Mouse (Mus musculus) heart, postnatal 0 days (tissue): ENCODE measurements around the gene Neurod6. TPM values are rescaled to one million over a fixed set of nuclear protein-coding genes. Genes with fewer than 3 reads are reported as not detected.

Source experiments
- ATAC-seq: fragments of 200-750 bp; cut with Nextera tagmentation; 2 replicates; pipeline ENCODE4 v1.8.0; 2017; ENCODE audit warnings: low read depth, moderate number of reproducible peaks, moderate library complexity; ENCODE audit not compliant: insufficient read depth
- DNase-seq: peaks from one replicate; pipeline ENCODE4 v3.0.0-alpha.2; 2016; ENCODE audit warnings: low spot score
- H3K27ac ChIP-seq: fragments of 300-500 bp; sonication (generic); 2 replicates; pipeline ENCODE4 v1.5.1; 2014; ENCODE audit warnings: low read depth, mild to moderate bottlenecking
- H3K27me3 ChIP-seq: fragments of 300-500 bp; sonication (generic); 2 replicates; pipeline ENCODE4 v1.6.1; 2014; ENCODE audit warnings: low read length, mixed read lengths; ENCODE audit not compliant: control insufficient read depth, insufficient read depth
- H3K36me3 ChIP-seq: fragments of 300-500 bp; sonication (generic); replicated peaks from 2 replicates; pipeline ENCODE4 v1.6.1; 2014; ENCODE audit warnings: low read length, mixed read lengths; ENCODE audit not compliant: control insufficient read depth, insufficient read depth
- H3K4me1 ChIP-seq: fragments of 300-500 bp; sonication (generic); 2 replicates; pipeline ENCODE4 v1.6.1; 2014; ENCODE audit warnings: antibody characterized with exemption; ENCODE audit not compliant: control insufficient read depth, insufficient read depth
- H3K4me2 ChIP-seq: fragments of 300-500 bp; sonication (generic); 2 replicates; pipeline ENCODE4 v1.6.1; 2014; ENCODE audit warnings: low read depth, mild to moderate bottlenecking, low read length, moderate library complexity
- H3K4me3 ChIP-seq: fragments of 300-500 bp; sonication (generic); 2 replicates; pipeline ENCODE4 v1.5.1; 2014; ENCODE audit warnings: low read depth, low read length
- H3K9ac ChIP-seq: fragments of 300-500 bp; sonication (generic); replicated peaks from 2 replicates; pipeline ENCODE4 v1.6.1; 2014; ENCODE audit warnings: low read depth, low read length, mixed read lengths
- H3K9me3 ChIP-seq: fragments of 300-500 bp; sonication (generic); replicated peaks from 2 replicates; pipeline ENCODE4 v1.6.1; 2016; ENCODE audit warnings: low read length; ENCODE audit not compliant: control insufficient read depth
- CTCF ChIP-seq: IDR thresholded peaks from 2 replicates; pipeline ENCODE4 v1.5.1; 2016; ENCODE audit warnings: antibody characterized with exemption, control low read depth, low read depth
- EP300 ChIP-seq: IDR thresholded peaks from 2 replicates; pipeline ENCODE4 v1.6.1; 2016; ENCODE audit warnings: antibody characterized with exemption, low read depth
- WGBS: fragments of 180-500 bp; shearing (Covaris S2); extraction: QIAGEN DNeasy Blood & Tissue Kit; methylation state at CpG from one replicate; pipeline ENCODE4 v1.1.7; 2014; 5-methylcytosine and 5-hydroxymethylcytosine counted together
- polyA plus RNA-seq: library from polyadenylated mRNA; unstranded; fragments of >200 nt; fragmentation: Nextera tagmentation; extraction: Ambion mirVana; gene quantifications from 2 replicates; pipeline ENCODE4 v1.2.1, GENCODE M21; 2015
- total RNA-seq: library from RNA; depleted of rRNA; stranded (reverse); fragments of >200 nt; gene quantifications from 2 replicates; pipeline ENCODE4 v1.2.3, GENCODE M21; 2014; ENCODE audit warnings: low replicate concordance

The Neurod6 gene
- total and polyA plus RNA-seq, 2 experiments from 2014 or later, result not detected

DNA sequence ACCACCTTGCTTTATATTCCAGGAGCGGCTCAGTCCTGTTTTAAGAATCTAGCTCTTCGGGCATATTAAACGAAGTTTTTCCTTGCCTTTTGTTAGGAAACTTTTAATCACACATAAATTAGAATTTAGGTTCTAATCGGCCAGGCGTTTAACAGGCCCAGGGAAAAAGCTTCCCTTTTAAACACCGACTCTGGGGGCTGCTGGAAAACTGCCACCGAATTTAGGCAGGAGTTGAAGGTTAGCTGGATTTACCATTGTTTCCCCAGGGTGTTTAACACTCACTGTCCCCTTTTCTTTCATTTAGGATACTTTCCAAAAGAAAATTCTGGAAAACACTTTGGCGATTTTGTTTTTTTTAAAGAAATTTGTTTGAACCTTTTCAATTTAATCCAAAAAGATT, 3.7 kb downstream of the Neurod6 start:
- Histone ChIP-seq H3K9ac (no peak overlapping the region), H3K4me1 (peaks cover 6% of the 10 kb centered on the region), H3K27me3 (peaks cover 28% of the 10 kb centered on the region), H3K9me3 (no peaks in the 10 kb centered on the region), H3K36me3 (no peaks in the 10 kb centered on the region), H3K27ac (no peak overlapping the region), H3K4me2 (peak overlapping the region; percentile 22; the same call in 1 of the 2 replicates), H3K4me3 (0 out of 2 replicates have a peak overlapping the region, but pooled peaks have one; percentile 11)
- no peak for DNase-seq
- 22% methylated on average over 8 of the region's 8 CpGs for WGBS
- TF ChIP-seq CTCF (no peak), EP300 (no peak)
- no peak for ATAC-seq

DNA sequence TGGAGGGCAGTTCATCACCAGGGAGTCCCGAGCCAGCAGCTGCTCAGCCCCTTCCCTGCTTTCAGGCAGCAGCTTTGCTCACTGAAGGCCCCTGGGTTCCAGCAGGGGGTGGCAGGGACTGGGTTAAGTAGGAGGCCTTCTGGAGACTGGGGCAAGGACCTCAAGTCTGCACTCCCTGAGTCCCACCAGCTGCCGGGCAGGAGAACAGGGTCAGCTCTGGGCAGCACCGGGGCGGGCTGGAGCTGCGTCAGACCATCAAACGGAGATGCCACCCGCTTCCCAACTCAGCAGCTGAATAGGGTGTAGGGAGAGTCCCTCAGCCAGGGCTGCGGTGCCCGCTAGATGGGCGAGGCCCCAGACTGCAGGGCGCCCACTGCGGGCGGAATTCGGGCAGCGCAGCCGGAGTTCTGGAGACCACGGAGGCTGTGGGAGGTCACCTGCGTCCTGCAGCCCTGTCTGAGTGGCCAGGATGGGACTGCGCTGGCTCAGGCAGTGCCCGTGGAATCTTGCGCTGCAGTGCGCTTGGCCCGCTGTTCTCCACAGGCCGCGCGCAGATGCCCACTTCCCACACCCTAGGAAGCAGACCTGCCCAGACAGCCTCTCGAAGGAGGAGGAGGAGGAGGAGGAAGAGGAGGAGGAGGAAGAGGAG, 4.3 kb downstream of the Neurod6 start:
- no peak overlapping the region for H3K27ac ChIP-seq
- H3K36me3 ChIP-seq, result no peaks in the 10 kb centered on the region
- TF ChIP-seq CTCF (peak; percentile 32), EP300 (no peak)
- no peak overlapping the region for H3K9ac ChIP-seq
- H3K4me3 ChIP-seq, result 0 out of 2 replicates have a peak overlapping the region, but pooled peaks have one; percentile 11
- peak overlapping the region; percentile 22; the same call in 1 of the 2 replicates for H3K4me2 ChIP-seq
- 2% methylated on average over 24 of the region's 27 CpGs for WGBS
- DNase-seq (no peak), ATAC-seq (no peak)
- no peaks in the 10 kb centered on the region for H3K9me3 ChIP-seq
- peaks cover 28% of the 10 kb centered on the region for H3K27me3 ChIP-seq
- H3K4me1 ChIP-seq, result peaks cover 6% of the 10 kb centered on the region

DNA sequence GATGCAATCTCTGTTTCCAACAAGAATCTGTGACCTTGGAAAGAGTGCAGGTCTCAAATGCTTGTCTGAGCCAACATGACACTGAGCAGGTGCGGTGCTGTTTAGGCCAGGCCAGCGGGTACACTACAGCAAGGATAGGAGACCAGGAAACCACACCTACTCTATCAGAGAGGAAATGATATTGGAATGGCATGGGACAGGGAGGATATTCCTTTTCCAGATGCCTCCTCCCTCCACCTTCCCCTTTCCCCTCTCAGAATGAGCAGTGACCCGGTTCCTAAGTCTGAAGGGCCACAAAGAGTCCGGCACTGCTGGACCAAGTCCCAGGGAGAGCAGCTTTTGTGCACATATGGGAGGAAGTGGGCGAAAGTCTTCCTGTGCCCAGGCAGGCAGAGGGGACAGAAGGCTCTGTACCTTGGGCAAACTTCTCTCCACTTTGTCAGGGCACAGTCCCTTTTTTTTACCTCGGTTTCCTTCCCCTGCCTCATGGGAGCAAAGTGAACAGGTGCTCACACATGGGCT, 4.9 kb downstream of the Neurod6 start:
- H3K27ac ChIP-seq, result no peak overlapping the region
- peak overlapping the region; percentile 22; the same call in 1 of the 2 replicates for H3K4me2 ChIP-seq
- no peak for DNase-seq
- peaks cover 6% of the 10 kb centered on the region for H3K4me1 ChIP-seq
- no peak overlapping the region for H3K9ac ChIP-seq
- peaks cover 28% of the 10 kb centered on the region for H3K27me3 ChIP-seq
- no peak overlapping the region for H3K4me3 ChIP-seq
- 54% methylated on average over 6 of the region's 6 CpGs for WGBS
- H3K9me3 ChIP-seq, result no peaks in the 10 kb centered on the region
- TF ChIP-seq CTCF (no peak), EP300 (no peak)
- no peak for ATAC-seq
- no peaks in the 10 kb centered on the region for H3K36me3 ChIP-seq

DNA sequence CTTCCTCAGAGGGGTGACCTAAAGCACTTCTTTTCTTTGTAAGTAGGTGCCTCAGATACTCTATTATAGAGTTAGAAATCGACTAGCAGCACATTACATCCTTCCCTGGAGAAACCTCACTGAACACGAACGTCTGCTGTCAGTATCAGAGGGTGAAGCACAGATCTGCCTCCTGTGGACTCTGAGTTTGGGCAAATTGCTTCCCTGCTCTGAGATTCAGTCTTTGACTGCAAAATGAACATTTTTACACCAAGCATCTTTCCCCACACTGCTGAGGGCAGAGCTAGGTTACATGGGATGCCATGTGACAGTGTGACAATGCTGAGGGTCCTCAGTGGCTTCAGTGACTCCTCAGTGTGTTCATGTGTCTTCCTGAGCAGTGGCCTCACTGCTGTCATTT, 13.3 kb downstream of the Neurod6 start:
- Histone ChIP-seq H3K36me3 (no peaks in the 10 kb centered on the region), H3K4me3 (no peak overlapping the region), H3K9me3 (no peaks in the 10 kb centered on the region), H3K4me1 (no peaks in the 10 kb centered on the region), H3K27ac (no peak overlapping the region), H3K9ac (no peak overlapping the region), H3K4me2 (no peak overlapping the region), H3K27me3 (no peaks in the 10 kb centered on the region)
- 65% methylated on average over 3 of the region's 3 CpGs for WGBS
- TF ChIP-seq CTCF, result no peak
- no peak for TF ChIP-seq EP300
- DNase-seq, result no peak
- ATAC-seq, result no peak

DNA sequence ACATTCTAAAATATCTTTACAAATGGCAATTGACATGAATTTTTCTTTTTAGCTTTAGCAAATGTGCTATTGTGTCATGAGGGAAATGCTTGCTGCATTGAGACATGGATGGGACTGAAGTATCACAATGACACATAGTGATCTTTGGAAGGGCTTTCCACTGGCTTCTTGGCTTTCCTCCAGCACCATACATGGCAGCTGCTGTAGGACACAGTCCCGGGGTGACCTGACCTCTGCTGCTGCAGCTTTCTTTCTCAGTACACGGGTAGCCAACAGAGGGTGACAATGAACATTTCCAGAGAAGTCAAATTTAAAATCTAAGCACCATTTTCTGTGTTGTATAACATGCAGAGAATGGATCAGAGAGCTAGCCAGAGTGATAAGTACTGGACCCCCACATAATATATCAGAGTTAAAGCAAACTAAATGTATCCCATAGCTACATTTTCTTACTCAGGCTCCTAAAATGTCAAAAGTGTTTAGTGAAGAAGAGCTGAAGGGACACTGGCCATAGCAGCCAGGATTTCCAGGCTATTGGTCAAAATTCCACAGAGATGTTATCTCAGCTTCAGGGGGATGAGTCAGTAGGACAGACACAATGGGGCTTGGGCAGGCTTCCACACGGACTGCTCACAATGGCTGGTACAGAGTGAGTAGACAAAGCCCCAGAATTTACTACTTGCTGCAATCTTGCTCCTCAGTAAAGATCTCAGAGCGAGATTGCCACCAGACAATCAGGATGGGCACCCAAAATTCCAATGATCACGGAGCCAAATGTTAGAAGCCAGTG, 19.7 kb downstream of the Neurod6 start:
- Histone ChIP-seq H3K27ac (no peak overlapping the region), H3K4me2 (no peak overlapping the region), H3K36me3 (no peaks in the 10 kb centered on the region), H3K27me3 (no peaks in the 10 kb centered on the region), H3K4me3 (no peak overlapping the region), H3K4me1 (peaks cover 8% of the 10 kb centered on the region; the same call in 1 of the 2 replicates), H3K9ac (no peak overlapping the region), H3K9me3 (no peaks in the 10 kb centered on the region)
- TF ChIP-seq EP300, result no peak
- no peak for TF ChIP-seq CTCF
- 50% methylated on average over 5 of the region's 5 CpGs for WGBS
- ATAC-seq, result no peak
- no peak for DNase-seq
